Mouse (Mus musculus): Measurements from ENCODE around the gene Prss32.
"Not testable (repeated sequence)": the region's sequence is repeated elsewhere in the genome, so short reads cannot be mapped to it uniquely, and the experiment has no call there.

Prss32 gene

DNA sequence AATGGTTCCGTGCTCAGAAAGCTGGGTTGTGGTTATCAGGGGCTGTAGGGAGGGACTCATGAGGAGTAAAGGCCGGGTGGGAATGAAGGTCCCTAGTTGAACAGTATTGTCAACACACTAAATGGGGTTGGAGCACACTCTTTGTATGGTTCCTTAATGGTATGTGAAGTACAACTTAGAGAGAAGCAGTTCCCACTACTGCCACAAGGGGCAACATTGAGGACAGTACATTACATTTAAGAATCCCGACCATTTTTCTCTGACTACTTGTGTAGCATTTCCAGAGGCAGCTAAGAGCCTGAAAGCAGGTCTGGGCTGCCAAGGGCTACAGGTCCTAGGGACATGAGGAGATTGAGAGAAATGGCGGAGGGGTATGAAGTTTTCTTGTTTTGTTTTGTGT lies 2.5 kb upstream of the Prss32 start:
- peak; percentile 74 for DNase-seq (ENCODE audit: low read depth, low spot score)

GRCm38 (mm10) chr17:23843141-23843811 lies 379 bp upstream of the Prss32 start:
- DNase-seq (ENCODE audit: low read depth, low spot score), result no peak

DNA sequence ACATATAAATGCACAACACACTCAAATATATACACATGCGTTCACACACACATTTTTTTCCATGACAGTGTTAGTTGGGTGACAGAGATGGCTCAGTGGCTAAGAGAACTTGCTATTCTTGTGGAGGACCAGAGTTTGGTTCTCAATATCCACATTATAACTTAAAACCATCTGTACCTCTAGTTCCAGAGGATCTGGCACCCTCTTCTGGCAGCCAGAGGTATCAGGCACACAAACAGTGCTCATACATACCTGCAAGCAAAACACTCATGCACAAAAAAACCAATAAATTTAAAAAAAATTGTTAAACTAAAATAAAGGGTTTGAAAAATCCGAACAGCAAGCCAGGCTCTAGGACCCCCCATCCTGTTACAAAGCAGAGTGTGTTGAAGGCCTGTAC lies 6.4 kb downstream of the Prss32 start:
- peak; percentile 31 for DNase-seq (ENCODE audit: low read depth, low spot score)

DNA sequence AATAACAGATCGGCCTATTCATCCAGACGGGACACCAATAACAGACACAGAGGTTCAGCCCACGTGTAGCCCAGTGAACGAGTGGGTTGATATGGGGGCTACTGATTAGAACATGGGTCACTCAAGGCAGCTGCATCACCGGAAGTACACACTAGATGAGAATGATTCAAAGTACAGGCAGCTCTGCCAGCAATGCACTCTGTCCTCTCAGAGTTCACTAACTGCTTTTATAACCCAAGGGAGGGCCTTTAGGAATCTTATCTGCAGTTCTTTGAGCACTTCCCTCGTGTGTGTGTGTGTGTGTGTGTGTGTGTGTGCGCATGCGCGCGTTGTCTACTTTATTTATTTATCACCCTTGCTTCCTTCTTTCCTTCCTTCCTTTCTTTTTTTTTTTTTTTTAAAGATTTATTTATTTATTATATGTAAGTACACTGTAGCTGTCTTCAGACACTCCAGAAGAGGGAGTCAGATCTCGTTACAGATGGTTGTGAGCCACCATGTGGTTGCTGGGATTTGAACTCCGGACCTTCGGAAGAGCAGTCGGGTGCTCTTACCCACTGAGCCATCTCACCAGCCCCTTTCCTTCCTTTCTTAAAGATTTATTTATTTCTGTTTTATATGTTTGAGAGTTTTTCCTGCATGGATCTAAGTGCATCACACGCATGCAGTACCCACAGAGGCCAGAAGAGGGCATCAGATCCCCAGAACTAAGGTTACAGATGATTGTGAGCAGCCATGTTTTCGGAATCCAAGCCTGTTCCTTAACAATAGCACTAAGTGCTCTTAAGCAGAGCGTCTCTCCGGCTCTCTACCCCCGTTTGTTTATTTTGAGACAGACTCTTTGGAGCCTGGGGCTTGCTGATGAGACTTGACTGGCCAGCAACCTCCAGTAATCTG lies 7.4 kb downstream of the Prss32 start:
- peak; percentile 54 for DNase-seq (ENCODE audit: low read depth, low spot score)

- DNase-seq (ENCODE audit: low read depth, low spot score), result peak; percentile 59
Observed at GRCm38 (mm10) chr17:23853292-23853691, 9.6 kb downstream of the Prss32 start.

DNA sequence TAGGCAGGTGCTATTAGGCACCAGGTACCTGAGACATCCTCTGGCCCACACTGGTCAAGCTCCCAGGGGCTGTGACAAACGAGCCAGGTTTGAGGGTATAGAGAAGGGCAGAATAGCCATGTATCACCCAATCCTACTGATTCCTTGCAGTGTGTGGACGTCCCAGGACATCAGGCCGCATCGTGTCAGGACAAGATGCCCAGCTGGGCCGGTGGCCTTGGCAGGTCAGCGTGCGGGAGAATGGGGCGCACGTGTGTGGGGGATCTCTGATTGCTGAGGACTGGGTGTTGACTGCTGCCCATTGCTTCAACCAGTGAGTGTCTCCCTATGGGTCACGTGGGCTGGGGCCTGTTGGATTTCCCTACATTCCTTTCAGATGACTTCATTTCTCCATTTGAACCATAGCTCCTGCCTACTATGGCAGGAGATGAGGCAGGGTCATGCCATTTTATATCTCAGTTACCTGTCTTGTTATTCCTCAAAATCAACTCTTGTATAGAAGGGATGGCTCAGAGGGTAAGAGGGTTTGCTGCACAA lies 10.6 kb downstream of the Prss32 start:
- no peak for DNase-seq (ENCODE audit: low read depth, low spot score)

DNA sequence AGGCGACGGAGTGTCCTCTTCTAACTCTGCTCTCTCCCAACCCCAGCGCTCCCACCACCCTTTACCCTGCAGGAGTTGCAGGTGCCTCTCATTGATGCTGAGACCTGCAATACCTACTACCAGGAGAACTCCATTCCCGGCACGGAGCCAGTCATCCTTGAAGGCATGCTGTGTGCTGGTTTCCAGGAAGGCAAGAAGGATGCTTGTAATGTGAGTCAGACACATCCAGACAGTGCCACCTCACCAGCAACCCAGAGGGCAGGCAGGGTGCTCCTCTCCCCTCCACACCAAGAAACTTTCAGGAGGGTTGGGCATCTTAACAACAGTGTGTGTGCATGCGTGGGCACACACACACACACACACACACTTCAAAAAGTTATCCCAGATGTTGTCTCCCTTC lies 13.5 kb downstream of the Prss32 start:
- no peak for DNase-seq (ENCODE audit: low read depth, low spot score)

- DNase-seq (ENCODE audit: low read depth, low spot score), result no peak
Observed at GRCm38 (mm10) chr17:23857913-23858312, 14.3 kb downstream of the Prss32 start.

GRCm38 (mm10) chr17:23862926-23863325 lies 19.3 kb downstream of the Prss32 start:
- no peak for DNase-seq (ENCODE audit: low read depth, low spot score)

DNA sequence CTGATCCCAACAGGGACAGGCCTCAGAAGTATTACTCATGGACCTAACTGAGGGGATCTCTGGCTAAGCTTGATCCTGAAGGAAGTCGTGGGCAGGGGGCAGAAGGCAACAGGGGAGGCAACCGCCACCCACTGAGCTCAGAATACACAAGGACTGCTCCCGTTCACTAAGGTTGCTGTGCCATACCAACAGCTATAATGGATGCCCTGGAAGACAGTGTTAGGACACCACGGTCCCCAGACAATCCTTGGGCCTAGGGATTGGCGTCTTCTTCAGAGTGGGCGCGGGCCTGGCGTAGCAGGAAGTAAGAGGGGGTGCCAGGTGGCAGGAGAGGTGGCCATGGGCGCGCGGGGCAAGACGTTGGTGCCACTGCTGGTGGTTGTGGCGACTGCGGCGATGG lies 24.1 kb downstream of the Prss32 start, which contains the start of gene Prss21:
Prss21 (plus strand) TSS at position 301 of the 400 bp plus-strand sequence.
- no peak for DNase-seq (ENCODE audit: low read depth, low spot score)

DNA sequence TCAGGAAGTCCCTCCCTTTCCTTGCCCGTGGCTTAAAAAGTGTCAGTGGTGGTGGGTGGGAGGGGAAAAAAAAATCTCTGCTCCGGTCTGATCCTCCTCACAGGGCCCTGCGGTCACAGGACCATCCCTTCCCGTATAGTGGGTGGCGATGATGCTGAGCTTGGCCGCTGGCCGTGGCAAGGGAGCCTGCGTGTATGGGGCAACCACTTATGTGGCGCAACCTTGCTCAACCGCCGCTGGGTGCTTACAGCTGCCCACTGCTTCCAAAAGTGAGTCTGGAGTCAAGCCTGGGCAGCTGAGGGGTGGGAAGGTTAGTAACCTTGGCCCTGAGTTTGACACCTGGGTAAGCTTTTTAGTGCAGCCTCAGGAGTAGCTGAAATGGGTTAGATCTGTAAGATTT lies 24.9 kb downstream of the Prss32 start:
- no peak for DNase-seq (ENCODE audit: low read depth, low spot score)

GRCm38 (mm10) chr17:23873884-23874856 lies 30.5 kb downstream of the Prss32 start:
- DNase-seq (ENCODE audit: low read depth, low spot score), result peak; percentile 39

DNA sequence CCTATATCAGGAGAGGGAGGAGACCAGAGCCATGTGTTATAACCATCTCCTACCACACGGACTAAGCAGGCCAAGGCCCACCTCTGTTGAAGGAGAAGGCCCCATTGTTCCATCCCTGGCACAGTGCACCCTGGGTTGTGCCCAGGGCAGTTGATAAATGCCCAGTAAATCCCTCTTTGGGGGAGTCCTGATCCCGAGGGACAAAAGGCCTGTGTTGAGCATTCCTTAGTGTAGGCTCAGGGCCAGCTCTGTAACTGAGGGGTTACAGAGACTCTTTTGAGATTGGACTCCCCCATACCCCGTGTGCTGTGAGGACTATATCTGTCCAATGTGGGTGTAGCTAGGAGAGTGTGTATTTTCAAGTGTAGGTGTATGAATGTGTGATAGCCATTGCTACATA lies 33.1 kb downstream of the Prss32 start:
- DNase-seq (ENCODE audit: low read depth, low spot score), result no peak

GRCm38 (mm10) chr17:23877166-23877565 lies 33.5 kb downstream of the Prss32 start:
- no peak for DNase-seq (ENCODE audit: low read depth, low spot score)

- not testable (repeated sequence) for DNase-seq (ENCODE audit: low read depth, low spot score)
Observed at GRCm38 (mm10) chr17:23880576-23880975, 36.9 kb downstream of the Prss32 start, which contains the start of the genes Dcpp1 and Dcpp2. Gene Dcpp1 (plus strand): TSS chr17:23880876. Gene Dcpp2 (plus strand): TSS chr17:23880880.

Data from A20 (cell line).